In the genomic region with DNA sequence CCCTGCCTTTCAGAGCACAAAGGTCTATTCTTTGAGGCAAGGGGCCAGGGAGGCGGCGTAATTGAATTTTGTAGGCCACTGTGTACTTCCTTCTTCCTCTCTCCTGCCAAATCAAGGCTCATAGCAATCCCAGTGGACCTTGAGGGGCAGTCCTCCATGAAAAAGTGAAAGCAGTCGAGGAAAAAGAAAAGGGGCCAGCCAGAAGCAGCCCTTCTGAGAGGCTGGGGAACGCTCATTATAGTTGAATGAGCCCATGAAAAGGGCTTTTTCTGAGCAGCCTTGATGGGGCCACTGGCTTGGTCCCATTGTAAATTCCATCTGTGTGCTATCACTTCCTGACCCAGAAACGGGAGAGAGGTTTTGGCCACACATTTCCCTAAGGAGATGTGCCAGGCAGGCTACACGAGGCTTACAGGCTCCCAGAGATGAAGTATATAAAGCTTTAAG, we compare ENCODE assay signal across 9 mouse cellular contexts. TPM values are rescaled to one million over a fixed set of nuclear protein-coding genes. Genes with fewer than 3 reads are reported as not detected.
DNase-seq lines count a peak whose midpoint lies in the region; ATAC-seq and TF ChIP-seq lines count a peak whose summit lies in the region.
"Had no signal": no experiment of that assay in that cellular context is flagged by ENCODE, and none has a peak within 500 bp of the region (broad histone marks: within the 10 kb centered on the region; RNA-seq: fewer than 3 reads in every experiment).

No protein-coding gene starts in this region.

- whole genome bisulfite sequencing in hindbrain, embryonic 10.5 days, result 11% methylated on average over 6 of the region's 6 CpGs
- WGBS in midbrain, embryonic 12.5 days, result 6% methylated on average over 6 of the region's 6 CpGs
- WGBS in stomach, postnatal 0 days, result 33% methylated on average over 6 of the region's 6 CpGs

- peak; percentile 88 for ATAC-seq in midbrain, embryonic 12.5 days (ENCODE audit: low FRiP score, low read depth)
- peak; percentile 61; the same call in 1 of the 2 replicates for ATAC-seq in stomach, postnatal 0 days (ENCODE audit: low FRiP score, low TSS enrichment)

- H3K36me3 ChIP-seq in hindbrain, embryonic 10.5 days, result no peaks in the 10 kb centered on the region
- H3K36me3 ChIP-seq in midbrain, embryonic 12.5 days, result no peaks in the 10 kb centered on the region
- H3K36me3 ChIP-seq in stomach, postnatal 0 days (ENCODE audit: control insufficient read depth, insufficient read depth, low read length), result no peaks in the 10 kb centered on the region

- no peaks in the 10 kb centered on the region for H3K27me3 ChIP-seq in hindbrain, embryonic 10.5 days (ENCODE audit: insufficient read depth, poor library complexity, severe bottlenecking)
- no peaks in the 10 kb centered on the region for H3K27me3 ChIP-seq in midbrain, embryonic 12.5 days
- no peaks in the 10 kb centered on the region for H3K27me3 ChIP-seq in stomach, postnatal 0 days (ENCODE audit: control insufficient read depth, insufficient read depth, low read length)

- H3K4me2 ChIP-seq in midbrain, embryonic 12.5 days (replicated peaks), result no peak overlapping the region
- peak overlapping the region; percentile 20; the same call in 1 of the 2 replicates for H3K4me2 ChIP-seq in stomach, postnatal 0 days (replicated peaks; ENCODE audit: low read depth)

- H3K27ac ChIP-seq in hindbrain, embryonic 10.5 days, result peak overlapping the region; percentile 89
- H3K27ac ChIP-seq in midbrain, embryonic 12.5 days (replicated peaks), result peak overlapping the region; percentile 89
- peak overlapping the region; percentile 71 for H3K27ac ChIP-seq in stomach, postnatal 0 days (replicated peaks)
- H3K27ac ChIP-seq: macrophage had no signal

- H3K4me1 ChIP-seq in hindbrain, embryonic 10.5 days (replicated peaks), result peaks cover 54% of the 10 kb centered on the region
- H3K4me1 ChIP-seq in midbrain, embryonic 12.5 days, result peaks cover 42% of the 10 kb centered on the region
- no peaks in the 10 kb centered on the region for H3K4me1 ChIP-seq in stomach, postnatal 0 days (replicated peaks; ENCODE audit: control insufficient read depth, insufficient read depth)

- no peak for TF ChIP-seq CTCF in stomach, postnatal 0 days (IDR thresholded peaks at IDR 0.05; ENCODE audit: low read depth)

- DNase-seq in adrenal gland, adult 2 months, result peak; percentile 53
- DNase-seq in cerebellum, postnatal 10 days, result peak; percentile 72 to 76
- DNase-seq in frontal cortex, postnatal 10 days (ENCODE audit: low spot score in 2 of 2), result peak; percentile 48 to 77
- DNase-seq in hindbrain, embryonic 10.5 days (ENCODE audit: low spot score), result peak; percentile 68
- peak; percentile 64 for DNase-seq in layer of hippocampus, adult 9-11 months
- DNase-seq in stomach, postnatal 0 days (ENCODE audit: low spot score), result peak; percentile 52
- no peak for DNase-seq in thymus, postnatal 0 days (ENCODE audit: low spot score)

- no peak for TF ChIP-seq EP300 in stomach, postnatal 0 days (optimal IDR thresholded peaks at IDR 0.05)

- H3K9me3 ChIP-seq in hindbrain, embryonic 10.5 days, result no peaks in the 10 kb centered on the region
- H3K9me3 ChIP-seq in midbrain, embryonic 12.5 days, result peaks cover 5% of the 10 kb centered on the region; the same call in 1 of the 2 replicates
- H3K9me3 ChIP-seq in stomach, postnatal 0 days (ENCODE audit: control insufficient read depth, low read length), result no peaks in the 10 kb centered on the region

- H3K9ac ChIP-seq in midbrain, embryonic 12.5 days (replicated peaks), result no peak overlapping the region
- H3K9ac ChIP-seq in stomach, postnatal 0 days (ENCODE audit: low read length), result no peak overlapping the region

- H3K4me3 ChIP-seq in hindbrain, embryonic 10.5 days, result no peak overlapping the region
- no peak overlapping the region for H3K4me3 ChIP-seq in midbrain, embryonic 12.5 days
- H3K4me3 ChIP-seq in stomach, postnatal 0 days (ENCODE audit: low read depth, low read length), result no peak overlapping the region; the same call in 1 of the 2 replicates

RNA-seq across cellular contexts. Expression of a gene that starts 33.5 kb away (rescaled TPM):
- total RNA-seq in adrenal gland, adult 2 months (2021), result 10 to 100 TPM; 32.7 to 35.2 TPM
- polyA plus RNA-seq in adrenal gland, adult 2 months (2012; rRNA removed), result 2.8 and 3.0 TPM in 2 replicates
- 61.0 and 66.1 TPM in 2 replicates for polyA plus RNA-seq in hindbrain, embryonic 10.5 days (2016; fragmentation: Nextera tagmentation; extraction: Ambion mirVana)
- polyA plus RNA-seq in midbrain, embryonic 12.5 days (2016; fragmentation: Nextera tagmentation; extraction: Ambion mirVana), result 63.9 and 65.2 TPM in 2 replicates
- 33.6 and 34.0 TPM in 2 replicates for polyA plus RNA-seq in stomach, postnatal 0 days (2015; fragmentation: Nextera tagmentation; extraction: Ambion mirVana)
- polyA plus RNA-seq in thymus, postnatal 0 days (2015; fragmentation: Nextera tagmentation; extraction: Ambion mirVana), result 67.9 and 68.5 TPM in 2 replicates
